In genomic region chr7:72297013-72297412, GRCm38 (mm10) we compare ENCODE assay signal across 21 mouse cellular contexts. TPM values are rescaled to one million over a fixed set of nuclear protein-coding genes. Genes with fewer than 3 reads are reported as not detected.
DNase-seq lines count a peak whose midpoint lies in the region; ATAC-seq lines count a peak whose summit lies in the region.
"Had no signal": no experiment of that assay in that cellular context is flagged by ENCODE, and none has a peak within 500 bp of the region (broad histone marks: within the 10 kb centered on the region; RNA-seq: fewer than 3 reads in every experiment).

No protein-coding gene starts in this region.

- H3K27me3 ChIP-seq in megakaryocyte, embryonic 14.5 days (replicated peaks): peaks cover 4% of the 10 kb centered on the region
- H3K27me3 ChIP-seq in forebrain, embryonic 14.5 days (replicated peaks; ENCODE audit: control insufficient read depth, insufficient read depth, low read length): no peaks in the 10 kb centered on the region
- H3K27me3 ChIP-seq: embryonic facial prominence, embryonic 12.5 days; forebrain, embryonic 13.5 days had no signal

- WGBS in forebrain, embryonic 14.5 days: 95% methylated on average over 5 of the region's 5 CpGs

- ATAC-seq in common myeloid progenitor, adult 5-6 weeks (replicated peaks; ENCODE audit: low read depth, poor library complexity, severe bottlenecking): peak; percentile 57
- peak; percentile 55 for ATAC-seq in granulocyte monocyte progenitor cell, adult 5-6 weeks (replicated peaks; ENCODE audit: poor library complexity, severe bottlenecking)
- 0 out of 2 replicates have a peak, but pooled peaks have one; percentile 22 for ATAC-seq in monocyte, adult 5-6 weeks (replicated peaks; ENCODE audit: insufficient number of reproducible peaks, low FRiP score, low TSS enrichment, poor library complexity, severe bottlenecking)
- no peak for ATAC-seq in forebrain, embryonic 14.5 days
- ATAC-seq: forebrain, embryonic 13.5 days; forebrain, embryonic 16.5 days had no signal

- no peaks in the 10 kb centered on the region for H3K36me3 ChIP-seq in megakaryocyte, embryonic 14.5 days (replicated peaks; ENCODE audit: low read length)
- no peaks in the 10 kb centered on the region for H3K36me3 ChIP-seq in forebrain, embryonic 14.5 days (ENCODE audit: control insufficient read depth, insufficient read depth, low read length)
- H3K36me3 ChIP-seq: embryonic facial prominence, embryonic 10.5 days; embryonic facial prominence, embryonic 12.5 days had no signal

- H3K9ac ChIP-seq in forebrain, embryonic 14.5 days (ENCODE audit: low read length): no peak overlapping the region
- H3K9ac ChIP-seq: embryonic facial prominence, embryonic 12.5 days; forebrain, embryonic 13.5 days had no signal

- H3K4me2 ChIP-seq in forebrain, embryonic 14.5 days (ENCODE audit: low read length): no peak overlapping the region
- H3K4me2 ChIP-seq: embryonic facial prominence, embryonic 12.5 days; forebrain, embryonic 13.5 days had no signal

- H3K4me3 ChIP-seq in megakaryocyte, embryonic 14.5 days (replicated peaks): peak overlapping the region; percentile 23
- H3K4me3 ChIP-seq in forebrain, embryonic 14.5 days (ENCODE audit: low read depth, low read length): no peak overlapping the region
- H3K4me3 ChIP-seq: embryonic facial prominence, embryonic 10.5 days; embryonic facial prominence, embryonic 12.5 days; forebrain, embryonic 13.5 days had no signal

- DNase-seq in forebrain, embryonic 14.5 days (ENCODE audit: low spot score): no peak
- DNase-seq in layer of hippocampus, adult 8-10 months (ENCODE audit: low spot score in 2 of 2): no peak
- no peak for DNase-seq in kidney, adult 11 months
- DNase-seq: adrenal gland, adult 2 months; adrenal gland, postnatal 10 days; adrenal gland, postnatal 25 days; cerebellum, adult 11 months; cerebellum, adult 18-20 months; cerebellum, adult 8-10 months; cerebellum, adult 9-11 months; cerebellum, postnatal 14 days; cerebellum, postnatal 36 days had no signal

- H3K4me1 ChIP-seq in megakaryocyte, embryonic 14.5 days: peaks cover 22% of the 10 kb centered on the region
- no peaks in the 10 kb centered on the region for H3K4me1 ChIP-seq in forebrain, embryonic 14.5 days (ENCODE audit: control insufficient read depth, insufficient read depth, low read length)
- H3K4me1 ChIP-seq: embryonic facial prominence, embryonic 10.5 days; embryonic facial prominence, embryonic 12.5 days had no signal

- no peaks in the 10 kb centered on the region for H3K9me3 ChIP-seq in megakaryocyte, embryonic 14.5 days
- no peaks in the 10 kb centered on the region for H3K9me3 ChIP-seq in forebrain, embryonic 14.5 days (replicated peaks; ENCODE audit: control insufficient read depth, low read length)
- H3K9me3 ChIP-seq: embryonic facial prominence, embryonic 10.5 days; embryonic facial prominence, embryonic 12.5 days; forebrain, embryonic 13.5 days had no signal

- H3K27ac ChIP-seq in forebrain, embryonic 14.5 days (ENCODE audit: low read depth, low read length): no peak overlapping the region
- H3K27ac ChIP-seq: embryonic facial prominence, embryonic 10.5 days; embryonic facial prominence, embryonic 12.5 days; forebrain, embryonic 13.5 days had no signal

RNA-seq across cellular contexts. Expression of gene Mctp2, which starts 9.4 kb away (rescaled TPM):
- total RNA-seq in common myeloid progenitor, adult 5-6 weeks (2017): 4.4 and 7.9 TPM in 2 replicates
- total RNA-seq in granulocyte monocyte progenitor cell, adult 5-6 weeks (2014; fragmentation: Nextera tagmentation): 1.7 and 3.6 TPM in 2 replicates
- total RNA-seq in granulocyte monocyte progenitor cell, adult 5-6 weeks (2017): 0.69 and 1.3 TPM in 2 replicates
- polyA plus RNA-seq in megakaryocyte, embryonic 14.5 days (2012; ENCODE audit: insufficient read depth, low replicate concordance): not detected in 2 replicates
- 18.9 to 54.3 TPM (median 21.2 TPM) in 3 replicates for total RNA-seq in monocyte, adult 5-6 weeks (2017)
- 0.13 and 0.17 TPM in 2 replicates for polyA plus RNA-seq in forebrain, embryonic 14.5 days (2014; fragmentation: Nextera tagmentation; extraction: Ambion mirVana)
- 1 to 10 TPM; 2.0 to 2.9 (median 2.2) TPM for total RNA-seq in layer of hippocampus, adult 8-10 months (2022)
- total RNA-seq: MEL had no signal
